Mouse (Mus musculus) embryonic facial prominence, embryonic 13.5 days (tissue): ENCODE results near the gene Rnf19b. TPM values are rescaled to one million over a fixed set of nuclear protein-coding genes. Genes with fewer than 3 reads are reported as not detected.

Experiments
- ATAC-seq: fragments of 200-750 bp; cut with Nextera tagmentation; 2 replicates; pipeline ENCODE4 v1.8.0; 2017; ENCODE audit warnings: low read depth; ENCODE audit not compliant: insufficient number of reproducible peaks, insufficient read depth, low FRiP score, low TSS enrichment
- H3K27ac ChIP-seq: fragments of 300-500 bp; sonication (generic); 2 replicates; pipeline ENCODE4 v1.5.1; 2015; ENCODE audit warnings: moderate library complexity, mild to moderate bottlenecking, inconsistent platforms
- H3K27me3 ChIP-seq: fragments of 300-500 bp; sonication (generic); 2 replicates; pipeline ENCODE4 v1.6.1; 2015; ENCODE audit warnings: mild to moderate bottlenecking, inconsistent platforms
- H3K36me3 ChIP-seq: fragments of 300-500 bp; sonication (generic); 2 replicates; pipeline ENCODE4 v1.6.1; 2015; ENCODE audit warnings: mild to moderate bottlenecking, inconsistent platforms
- H3K4me1 ChIP-seq: fragments of 300-500 bp; sonication (generic); 2 replicates; pipeline ENCODE4 v1.6.1; 2015; ENCODE audit warnings: inconsistent platforms
- H3K4me2 ChIP-seq: fragments of 300-500 bp; sonication (generic); 2 replicates; pipeline ENCODE4 v1.6.1; 2015; ENCODE audit warnings: moderate library complexity, mild to moderate bottlenecking, inconsistent platforms
- H3K4me3 ChIP-seq: fragments of 300-500 bp; sonication (generic); 2 replicates; pipeline ENCODE4 v1.5.1; 2015; ENCODE audit warnings: mild to moderate bottlenecking, inconsistent platforms
- H3K9ac ChIP-seq: fragments of 300-500 bp; sonication (generic); 2 replicates; pipeline ENCODE4 v1.6.1; 2015; ENCODE audit warnings: mild to moderate bottlenecking, inconsistent platforms
- H3K9me3 ChIP-seq: fragments of 300-500 bp; sonication (generic); 2 replicates; pipeline ENCODE4 v1.6.1; 2016; ENCODE audit warnings: inconsistent platforms
- WGBS: fragments of 180-500 bp; shearing (Covaris S2); methylation state at CpG from one replicate; pipeline ENCODE4 v1.1.7; 2015; ENCODE audit warnings: mixed read lengths; 5-methylcytosine and 5-hydroxymethylcytosine counted together
- polyA plus RNA-seq: library from polyadenylated mRNA; unstranded; fragments of >200 nt; fragmentation: Nextera tagmentation; extraction: Ambion mirVana; gene quantifications from 2 replicates; pipeline ENCODE4 v1.2.1, GENCODE M21; 2015

The Rnf19b gene
- polyA plus RNA-seq, 1 experiment from 2014 or later: 9.5 TPM

- Histone ChIP-seq H3K9me3 (no peaks in the 10 kb centered on the region), H3K4me2 (no peak overlapping the region), H3K9ac (no peak overlapping the region), H3K36me3 (no peaks in the 10 kb centered on the region), H3K27me3 (no peaks in the 10 kb centered on the region), H3K27ac (no peak overlapping the region), H3K4me1 (peaks cover 11% of the 10 kb centered on the region; the same call in 1 of the 2 replicates), H3K4me3 (no peak overlapping the region)
- ATAC-seq: no peak
- 76% methylated on average over 4 of the region's 4 CpGs for WGBS
Measured at GRCm38 (mm10) chr4:129021886-129022285, 36.2 kb upstream of the Rnf19b start.

- WGBS: 81% methylated on average over 6 of the region's 6 CpGs
- Histone ChIP-seq H3K9ac (no peak overlapping the region), H3K27me3 (no peaks in the 10 kb centered on the region), H3K36me3 (no peaks in the 10 kb centered on the region), H3K4me1 (peaks cover 10% of the 10 kb centered on the region; the same call in 1 of the 2 replicates), H3K4me3 (no peak overlapping the region), H3K27ac (no peak overlapping the region), H3K9me3 (no peaks in the 10 kb centered on the region), H3K4me2 (no peak overlapping the region)
- no peak for ATAC-seq
Measured at GRCm38 (mm10) chr4:129023884-129024283, 34.2 kb upstream of the Rnf19b start.

- no peaks in the 10 kb centered on the region for H3K9me3 ChIP-seq
- ATAC-seq: no peak
- H3K27ac ChIP-seq: 0 out of 2 replicates have a peak overlapping the region, but pooled peaks have one; percentile 14
- H3K27me3 ChIP-seq: no peaks in the 10 kb centered on the region
- 0 out of 2 replicates have a peak overlapping the region, but pooled peaks have one; percentile 2 for H3K9ac ChIP-seq
- 66% methylated on average over 6 of the region's 6 CpGs for WGBS
- no peak overlapping the region for H3K4me2 ChIP-seq
- H3K4me3 ChIP-seq: no peak overlapping the region
- peaks cover 10% of the 10 kb centered on the region; the same call in 1 of the 2 replicates for H3K4me1 ChIP-seq
- no peaks in the 10 kb centered on the region for H3K36me3 ChIP-seq
Measured at GRCm38 (mm10) chr4:129024775-129025174, 33.3 kb upstream of the Rnf19b start.

- H3K27ac ChIP-seq: no peak overlapping the region
- H3K27me3 ChIP-seq: no peaks in the 10 kb centered on the region
- H3K9ac ChIP-seq: no peak overlapping the region
- no peaks in the 10 kb centered on the region for H3K36me3 ChIP-seq
- 90% methylated on average over 3 of the region's 3 CpGs for WGBS
- no peak for ATAC-seq
- peaks cover 6% of the 10 kb centered on the region; the same call in 1 of the 2 replicates for H3K4me1 ChIP-seq
- H3K4me3 ChIP-seq: no peak overlapping the region
- no peak overlapping the region for H3K4me2 ChIP-seq
- H3K9me3 ChIP-seq: no peaks in the 10 kb centered on the region
Measured at GRCm38 (mm10) chr4:129025707-129026106, 32.4 kb upstream of the Rnf19b start.

- no peak overlapping the region for H3K4me2 ChIP-seq
- H3K36me3 ChIP-seq: no peaks in the 10 kb centered on the region
- no peaks in the 10 kb centered on the region for H3K9me3 ChIP-seq
- no peak overlapping the region for H3K4me3 ChIP-seq
- no peak overlapping the region for H3K27ac ChIP-seq
- H3K9ac ChIP-seq: no peak overlapping the region
- ATAC-seq: no peak
- H3K27me3 ChIP-seq: no peaks in the 10 kb centered on the region
- WGBS: 89% methylated on average over 4 of the region's 4 CpGs
- peaks cover 32% of the 10 kb centered on the region for H3K4me1 ChIP-seq
Measured at GRCm38 (mm10) chr4:129030746-129031145, 27.3 kb upstream of the Rnf19b start.

- no peaks in the 10 kb centered on the region for H3K9me3 ChIP-seq
- H3K36me3 ChIP-seq: no peaks in the 10 kb centered on the region
- H3K27me3 ChIP-seq: no peaks in the 10 kb centered on the region
- H3K4me2 ChIP-seq: no peak overlapping the region
- no peak overlapping the region for H3K27ac ChIP-seq
- H3K4me3 ChIP-seq: no peak overlapping the region
- no peak overlapping the region for H3K9ac ChIP-seq
- WGBS: 82% methylated on average over 8 of the region's 8 CpGs
- no peak for ATAC-seq
- peaks cover 38% of the 10 kb centered on the region for H3K4me1 ChIP-seq
Measured at GRCm38 (mm10) chr4:129031408-129031965, 26.6 kb upstream of the Rnf19b start.

- no peaks in the 10 kb centered on the region for H3K36me3 ChIP-seq
- no peak overlapping the region for H3K4me3 ChIP-seq
- no peaks in the 10 kb centered on the region for H3K27me3 ChIP-seq
- H3K4me1 ChIP-seq: peaks cover 38% of the 10 kb centered on the region
- H3K9ac ChIP-seq: peak overlapping the region; percentile 16; the same call in 1 of the 2 replicates
- WGBS: 73% methylated on average over 11 of the region's 11 CpGs
- H3K4me2 ChIP-seq: peak overlapping the region; percentile 51; the same call in 1 of the 2 replicates
- peak overlapping the region; percentile 81 for H3K27ac ChIP-seq
- no peaks in the 10 kb centered on the region for H3K9me3 ChIP-seq
- ATAC-seq: no peak
Measured at GRCm38 (mm10) chr4:129032133-129032962, 25.7 kb upstream of the Rnf19b start.

GRCm38 (mm10) chr4:129032963-129033951, 24.8 kb upstream of the Rnf19b start:
- Histone ChIP-seq H3K36me3 (no peaks in the 10 kb centered on the region), H3K27me3 (no peaks in the 10 kb centered on the region), H3K4me3 (peak overlapping the region; percentile 16; the same call in 1 of the 2 replicates), H3K9me3 (no peaks in the 10 kb centered on the region), H3K4me2 (peak overlapping the region; percentile 51), H3K9ac (peak overlapping the region; percentile 36), H3K27ac (peak overlapping the region; percentile 81), H3K4me1 (peaks cover 38% of the 10 kb centered on the region)
- 18% methylated on average over 17 of the region's 17 CpGs for WGBS
- peak; percentile 91 for ATAC-seq

- H3K27me3 ChIP-seq: no peaks in the 10 kb centered on the region
- no peak for ATAC-seq
- no peak overlapping the region for H3K4me3 ChIP-seq
- H3K4me1 ChIP-seq: peaks cover 38% of the 10 kb centered on the region
- no peak overlapping the region for H3K4me2 ChIP-seq
- no peak overlapping the region for H3K9ac ChIP-seq
- no peaks in the 10 kb centered on the region for H3K9me3 ChIP-seq
- H3K36me3 ChIP-seq: no peaks in the 10 kb centered on the region
- no peak overlapping the region for H3K27ac ChIP-seq
- 88% methylated on average over 3 of the region's 3 CpGs for WGBS
Measured at GRCm38 (mm10) chr4:129034224-129034623, 23.8 kb upstream of the Rnf19b start.

GRCm38 (mm10) chr4:129034706-129035660, 23.1 kb upstream of the Rnf19b start:
- no peak overlapping the region for H3K4me3 ChIP-seq
- no peaks in the 10 kb centered on the region for H3K27me3 ChIP-seq
- peak overlapping the region; percentile 5; the same call in 1 of the 2 replicates for H3K4me2 ChIP-seq
- H3K9me3 ChIP-seq: no peaks in the 10 kb centered on the region
- peak; percentile 33; the same call in 1 of the 2 replicates for ATAC-seq
- H3K27ac ChIP-seq: peak overlapping the region; percentile 60
- peak overlapping the region; percentile 16; the same call in 1 of the 2 replicates for H3K9ac ChIP-seq
- 39% methylated on average over 13 of the region's 13 CpGs for WGBS
- H3K4me1 ChIP-seq: peaks cover 38% of the 10 kb centered on the region
- no peaks in the 10 kb centered on the region for H3K36me3 ChIP-seq
